Mouse (Mus musculus): ENCODE data around the gene Lgals4. TPM values are rescaled to one million over a fixed set of nuclear protein-coding genes. Genes with fewer than 3 reads are reported as not detected.

Gene Lgals4
- total and polyA plus RNA-seq, 3 experiments = 2.1 to 5.1 TPM; not detected in 1

DNA sequence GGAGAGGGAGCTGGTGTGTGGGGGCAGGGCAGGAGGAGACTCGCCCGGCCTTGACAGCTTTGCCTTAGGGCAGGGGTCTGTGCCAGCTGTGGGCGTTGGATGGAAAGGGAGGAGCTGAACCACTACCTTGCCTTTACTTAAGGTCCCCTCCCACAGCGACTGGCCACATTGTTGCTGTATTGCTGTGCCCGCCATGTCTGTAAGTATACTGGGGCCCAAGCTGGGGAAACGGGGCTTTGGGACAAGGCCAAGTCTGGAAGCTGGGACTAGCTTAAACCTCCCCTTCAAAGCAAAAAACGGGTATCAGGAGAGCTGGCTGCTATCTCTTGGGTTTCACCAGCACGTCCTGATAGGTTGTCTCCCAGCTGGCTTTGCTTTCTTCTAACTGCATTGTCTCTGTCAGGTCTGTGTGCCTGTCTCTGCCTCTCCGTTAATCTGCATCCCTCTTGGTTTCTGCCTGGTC is 30.7 kb downstream of the Lgals4 start (continued):
- TF ChIP-seq MAFK (IDR thresholded peaks at IDR 0.05; ENCODE audit: borderline replicate concordance, low read depth, low read length) (no peak), CHD1 (IDR thresholded peaks at IDR 0.05; ENCODE audit: low read depth, low read length) (no peak), TBP (IDR thresholded peaks at IDR 0.05; ENCODE audit: low read depth, low read length) (peak; percentile 70), ZMIZ1 (IDR thresholded peaks at IDR 0.05; ENCODE audit: low read depth, low read length) (0 out of 2 replicates have a peak, but pooled peaks have one; percentile 11), SIN3A (IDR thresholded peaks at IDR 0.05; ENCODE audit: low read length) (peak; percentile 86)

DNA sequence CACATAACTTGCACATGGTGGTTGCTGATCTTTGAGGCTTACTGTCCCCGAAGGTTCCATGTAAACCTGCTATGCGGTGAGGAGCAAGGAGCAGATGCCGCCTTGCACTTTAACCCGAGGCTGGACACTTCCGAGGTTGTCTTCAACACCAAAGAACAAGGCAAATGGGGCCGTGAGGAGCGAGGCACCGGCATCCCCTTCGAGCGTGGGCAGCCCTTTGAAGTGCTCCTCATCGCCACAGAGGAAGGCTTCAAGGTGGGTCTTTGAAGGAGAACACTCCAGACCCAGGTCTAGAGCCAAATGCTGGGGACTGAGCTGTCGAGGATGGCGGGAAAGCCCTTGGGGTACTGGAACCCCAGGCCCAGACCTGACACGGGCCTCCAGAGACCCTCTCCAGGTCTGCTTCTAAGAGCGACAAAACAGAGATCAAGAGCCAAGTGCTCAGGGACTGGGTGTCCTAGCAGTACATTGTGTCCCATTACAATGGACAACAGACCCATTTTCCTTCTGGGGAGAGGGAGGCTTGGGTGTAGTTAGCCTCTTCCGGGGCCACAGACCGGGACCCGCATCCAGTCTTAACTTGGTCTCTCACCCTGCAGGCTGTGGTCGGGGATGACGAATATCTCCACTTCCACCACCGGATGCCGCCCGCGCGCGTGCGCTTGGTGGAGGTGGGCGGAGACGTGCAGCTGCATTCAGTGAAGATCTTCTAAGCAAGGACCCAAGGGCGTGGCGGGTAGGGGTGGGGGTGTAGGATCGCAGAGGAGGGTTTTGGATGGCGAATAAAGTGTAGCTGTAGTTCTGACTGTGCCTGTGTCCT is 32.0 kb downstream of the Lgals4 start:
- Histone ChIP-seq H3K4me1 (ENCODE audit: control insufficient read depth in 1 of 2, insufficient read depth in 2 of 2, low read length in 2 of 2) (peaks cover 7 to 36% of the 10 kb centered on the region in 2 experiments), H3K4me3 (ENCODE audit: control insufficient read depth in 1 of 2, insufficient read depth in 1 of 2, low read depth in 2 of 2, low read length in 2 of 2) (peak overlapping the region; percentile 49 to 80), H3K27ac (ENCODE audit: control insufficient read depth, low read depth, low read length) (peak overlapping the region; percentile 93), H3K27me3 (ENCODE audit: control insufficient read depth in 1 of 2, insufficient read depth in 2 of 2, low read length in 2 of 2) (no peaks in the 10 kb centered on the region), H3K36me3 (ENCODE audit: control insufficient read depth in 1 of 2, insufficient read depth in 2 of 2, low read length in 2 of 2) (peaks cover 0 to 24% of the 10 kb centered on the region in 2 experiments; a peak in 2 of 4 replicates), H3K9ac (ENCODE audit: control insufficient read depth, low read depth, low read length, poor library complexity, severe bottlenecking) (peak overlapping the region; percentile 74), H3K79me2 (ENCODE audit: control insufficient read depth, insufficient read depth, low read length, poor library complexity) (no peaks in the 10 kb centered on the region; the same call in 1 of the 2 replicates), H3K9me3 (replicated peaks; ENCODE audit: insufficient read depth, low read length) (no peaks in the 10 kb centered on the region)
- peak; percentile 98 for DNase-seq (ENCODE audit: low read depth, low spot score)
- TF ChIP-seq TBP (IDR thresholded peaks at IDR 0.05; ENCODE audit: low read depth, low read length) (peak; percentile 53; the same call in 1 of the 2 replicates), EP300 (IDR thresholded peaks at IDR 0.05; ENCODE audit: low read depth in 1 of 2, low read length in 2 of 2) (peak; percentile 33 to 80; a peak in 3 of 4 replicates), JUND (IDR thresholded peaks at IDR 0.05; ENCODE audit: low read depth, low read length) (no peak), KAT2A (conservative IDR thresholded peaks at IDR 0.05; ENCODE audit: low read depth, low read length) (no peak), POLR2AphosphoS5 (IDR thresholded peaks at IDR 0.05; ENCODE audit: borderline replicate concordance, low read depth, low read length) (no peak), BHLHE40 (IDR thresholded peaks at IDR 0.05; ENCODE audit: borderline replicate concordance, low read depth, low read length) (peak; percentile 55; the same call in 1 of the 2 replicates), E2F4 (IDR thresholded peaks at IDR 0.05; ENCODE audit: borderline replicate concordance, low read depth, low read length) (peak; percentile 64; the same call in 1 of the 2 replicates), CHD1 (IDR thresholded peaks at IDR 0.05; ENCODE audit: low read depth, low read length) (0 out of 2 replicates have a peak, but pooled peaks have one; percentile 80), CHD2 (IDR thresholded peaks at IDR 0.05; ENCODE audit: low read length) (no peak; the same call in 1 of the 2 replicates), POLR2A (IDR thresholded peaks at IDR 0.05; ENCODE audit: control insufficient read depth in 1 of 2, insufficient read depth in 1 of 2, low read depth in 1 of 2, low read length in 2 of 2, poor library complexity in 1 of 2) (peak; percentile 74 to 92; a peak in 3 of 4 replicates), MAFK (IDR thresholded peaks at IDR 0.05; ENCODE audit: borderline replicate concordance, low read depth, low read length) (no peak), NELFE (IDR thresholded peaks at IDR 0.05; ENCODE audit: low read depth, low read length) (peak; percentile 89), RCOR1 (IDR thresholded peaks at IDR 0.05; ENCODE audit: low read depth, low read length) (0 out of 2 replicates have a peak, but pooled peaks have one; percentile 42), HCFC1 (IDR thresholded peaks at IDR 0.05; ENCODE audit: low read depth, low read length) (peak; percentile 73), USF1 (IDR thresholded peaks at IDR 0.05; ENCODE audit: low read depth, low read length) (peak; percentile 37; the same call in 1 of the 2 replicates), ELF1 (IDR thresholded peaks at IDR 0.05; ENCODE audit: low read depth, low read length) (peak; percentile 74), RAD21 (IDR thresholded peaks at IDR 0.05; ENCODE audit: low read depth, low read length) (no peak), SMC3 (IDR thresholded peaks at IDR 0.05; ENCODE audit: low read depth, low read length) (no peak), ZNF384 (IDR thresholded peaks at IDR 0.05; ENCODE audit: low read depth, low read length) (no peak), TAL1 (IDR thresholded peaks at IDR 0.05; ENCODE audit: low read length) (peak; percentile 65), GATA1 (IDR thresholded peaks at IDR 0.05; ENCODE audit: low read depth, low read length) (0 out of 2 replicates have a peak, but pooled peaks have one; percentile 4), GABPA (IDR thresholded peaks at IDR 0.05; ENCODE audit: low read depth, low read length) (no peak), SIN3A (IDR thresholded peaks at IDR 0.05; ENCODE audit: low read length) (peak; percentile 82), POLR2AphosphoS2 (IDR thresholded peaks at IDR 0.05; ENCODE audit: low read length) (peak; percentile 92), ZKSCAN1 (IDR thresholded peaks at IDR 0.05; ENCODE audit: low read depth, low read length) (no peak), MYB (IDR thresholded peaks at IDR 0.05; ENCODE audit: low read depth, low read length) (no peak), MEF2A (IDR thresholded peaks at IDR 0.05; ENCODE audit: extremely low read depth, insufficient replicate concordance, low read depth, low read length, poor library complexity, severe bottlenecking) (0 out of 2 replicates have a peak, but pooled peaks have one; percentile 61), MAX (IDR thresholded peaks at IDR 0.05; ENCODE audit: low read length) (peak; percentile 45; the same call in 1 of the 2 replicates), UBTF (IDR thresholded peaks at IDR 0.05; ENCODE audit: borderline replicate concordance, insufficient read depth, low read depth, low read length) (no peak), MAZ (IDR thresholded peaks at IDR 0.05; ENCODE audit: low read depth, low read length) (peak; percentile 50; the same call in 1 of the 2 replicates)
